Mouse (Mus musculus) cerebellum, adult 8-10 months (tissue): ENCODE measurements around the gene Zfand6.

Source experiments
- DNase-seq: peaks from one replicate; pipeline ENCODE4 v3.0.0; 2022

Zfand6 gene

DNA sequence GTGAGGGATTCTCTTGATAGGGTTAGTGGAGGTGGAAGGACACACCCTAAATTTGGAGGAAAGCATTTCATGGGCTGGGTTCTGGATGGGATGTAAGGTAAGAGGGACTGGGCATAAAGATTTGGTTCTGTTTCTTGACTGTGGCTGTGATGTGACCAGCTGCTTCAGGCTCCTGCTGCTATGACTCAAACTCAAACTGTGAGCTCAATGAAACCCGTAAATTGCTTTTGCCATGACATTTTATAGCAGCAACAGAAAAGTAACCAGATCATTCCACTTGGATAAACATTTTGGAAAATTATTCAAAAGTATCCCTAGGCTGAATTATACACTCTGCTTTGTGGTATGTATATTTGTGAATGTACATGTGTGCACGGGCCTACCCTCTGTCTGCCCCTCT is 99.1 kb downstream of the Zfand6 start:
- DNase-seq: no peak

DNA sequence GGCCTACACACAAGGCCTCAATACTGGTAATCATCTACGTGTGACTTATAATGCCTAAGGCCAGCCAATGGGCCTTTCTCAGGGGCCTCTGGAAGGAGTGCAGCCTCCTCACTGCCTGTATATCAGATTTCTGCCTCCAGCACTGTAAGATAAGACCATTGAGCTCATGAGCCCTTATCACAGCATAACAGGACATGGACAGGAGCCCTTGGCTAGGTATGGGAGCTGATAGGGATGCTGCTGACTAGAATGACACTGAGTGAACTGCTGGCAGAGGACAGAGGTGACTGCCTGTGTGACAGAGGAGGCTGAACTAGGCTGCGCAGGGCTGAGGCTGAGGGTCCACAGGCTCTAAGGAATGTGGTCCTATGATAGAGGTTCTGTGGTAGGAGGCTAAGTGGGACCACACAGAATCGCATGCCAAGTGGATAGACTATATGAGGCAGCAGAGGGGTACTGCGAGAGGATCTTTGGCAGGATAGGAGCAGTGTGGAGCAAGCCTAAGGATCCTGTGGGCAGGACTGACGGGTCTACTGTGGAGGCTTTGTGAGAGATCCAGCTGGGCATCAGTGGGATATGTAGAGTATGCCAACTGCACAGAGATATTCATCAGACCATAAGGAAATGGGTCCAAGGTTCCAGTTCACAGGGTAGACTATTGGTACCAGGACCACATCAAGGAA is 102.5 kb downstream of the Zfand6 start:
- no peak for DNase-seq

DNA sequence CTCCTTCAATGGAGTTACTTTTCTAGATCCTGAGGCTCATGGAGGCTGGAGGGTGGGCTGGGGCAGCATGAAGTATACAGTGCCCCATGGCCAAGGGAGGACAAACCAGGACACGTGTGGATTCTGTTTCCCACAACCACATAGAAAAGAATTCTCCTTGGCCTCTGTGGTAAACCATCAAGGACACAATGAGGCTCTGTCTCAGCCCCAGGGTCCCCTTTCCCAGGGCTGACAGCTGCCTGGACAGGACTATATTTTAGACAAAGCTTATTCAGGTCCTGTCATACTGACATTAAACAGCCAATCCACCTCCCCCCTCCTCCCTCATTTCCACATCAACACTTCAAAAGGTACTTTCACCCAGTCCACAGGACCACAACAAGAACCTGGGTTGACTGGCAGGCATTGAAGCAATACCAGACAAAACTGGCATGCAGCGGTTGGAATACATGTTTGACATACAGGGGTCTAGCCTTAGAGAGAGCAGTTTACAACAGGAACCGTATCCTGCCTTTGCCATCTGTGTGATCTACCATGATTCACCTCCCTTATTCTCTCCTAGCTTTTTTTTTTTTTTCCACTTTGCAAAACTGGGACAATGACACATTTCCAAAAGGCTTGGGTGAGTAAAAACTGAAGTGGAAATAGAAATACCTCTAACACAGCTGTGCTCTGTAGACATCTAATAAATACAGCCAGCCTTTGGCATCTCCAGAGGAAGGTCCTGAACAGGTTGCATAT is 103.2 kb downstream of the Zfand6 start:
- no peak for DNase-seq

DNA sequence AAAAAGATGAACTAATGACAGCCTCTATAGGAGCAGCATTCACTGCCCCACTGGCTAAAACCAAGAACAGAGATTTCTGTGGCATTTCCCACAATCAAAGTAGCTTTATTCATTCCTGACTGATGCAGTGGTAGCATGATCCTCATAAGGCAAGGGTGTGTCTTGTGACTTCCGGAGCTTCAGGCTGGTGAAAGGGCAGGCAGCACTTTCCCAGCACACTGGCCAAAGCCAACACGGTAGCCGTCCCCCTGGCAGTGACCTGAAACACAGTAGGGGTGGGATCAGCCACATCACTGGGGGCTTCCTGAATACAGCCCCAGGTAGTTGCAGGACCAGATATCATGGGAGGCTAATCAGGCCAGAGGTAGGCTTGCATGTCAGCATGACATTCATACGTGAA is 104.7 kb downstream of the Zfand6 start:
- no peak for DNase-seq

DNA sequence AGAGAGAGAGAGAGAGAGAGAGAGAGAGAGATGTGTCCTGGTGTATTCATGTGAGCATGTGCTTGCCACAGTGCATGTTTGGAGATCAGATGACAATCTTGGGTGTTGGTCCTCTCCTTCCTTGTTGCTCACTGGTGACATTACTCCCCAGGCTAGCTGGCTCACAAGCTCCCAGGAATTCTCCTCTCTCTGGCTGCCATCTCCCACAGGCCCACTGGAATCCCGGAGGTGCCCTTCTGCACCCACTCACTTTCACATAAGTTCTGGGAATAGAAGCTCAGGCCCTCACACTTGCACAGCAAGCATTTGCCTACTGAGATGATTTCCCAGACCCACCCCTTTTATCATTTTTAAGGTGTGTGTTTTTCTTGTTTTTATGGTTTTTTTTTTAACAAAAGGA is 110.0 kb downstream of the Zfand6 start:
- no peak for DNase-seq

DNA sequence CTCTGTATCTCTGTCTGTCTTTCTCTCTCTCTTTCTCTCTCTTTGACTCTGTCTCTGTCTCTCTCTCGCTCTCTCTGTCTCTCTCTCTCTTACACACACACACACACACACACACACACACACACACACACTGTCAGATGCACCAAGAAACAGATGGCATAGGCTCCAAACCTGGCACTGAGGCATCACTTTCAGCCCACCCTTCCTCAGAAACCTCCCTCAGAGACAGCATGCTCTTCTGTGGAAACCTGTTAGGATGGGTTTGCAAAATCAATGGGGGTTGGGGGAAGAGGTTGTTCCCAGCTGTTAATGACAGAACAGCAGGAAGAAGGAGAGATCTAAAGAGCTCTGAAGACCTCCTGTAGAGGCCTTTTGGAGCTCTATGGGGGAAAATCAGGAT is 110.9 kb downstream of the Zfand6 start:
- DNase-seq: no peak

DNA sequence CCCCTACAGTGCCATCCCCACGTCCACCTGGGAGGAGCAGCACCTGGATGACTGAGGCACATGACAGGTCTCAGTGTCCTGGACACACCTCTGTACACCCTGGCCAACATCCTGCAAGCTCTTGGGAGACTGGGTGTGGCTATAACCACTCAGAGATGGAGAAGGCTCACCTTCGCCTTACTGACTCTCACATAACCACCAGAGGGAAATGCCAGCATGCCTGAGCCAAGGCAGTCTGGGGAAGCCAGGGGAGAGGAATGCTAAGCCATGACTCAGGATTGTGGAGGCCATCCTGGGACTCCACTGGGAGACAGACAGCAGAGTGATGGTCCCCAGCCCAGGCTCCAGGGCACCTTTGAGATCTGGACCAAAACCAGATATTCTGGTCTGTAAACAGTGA is 112.7 kb downstream of the Zfand6 start:
- no peak for DNase-seq

DNA sequence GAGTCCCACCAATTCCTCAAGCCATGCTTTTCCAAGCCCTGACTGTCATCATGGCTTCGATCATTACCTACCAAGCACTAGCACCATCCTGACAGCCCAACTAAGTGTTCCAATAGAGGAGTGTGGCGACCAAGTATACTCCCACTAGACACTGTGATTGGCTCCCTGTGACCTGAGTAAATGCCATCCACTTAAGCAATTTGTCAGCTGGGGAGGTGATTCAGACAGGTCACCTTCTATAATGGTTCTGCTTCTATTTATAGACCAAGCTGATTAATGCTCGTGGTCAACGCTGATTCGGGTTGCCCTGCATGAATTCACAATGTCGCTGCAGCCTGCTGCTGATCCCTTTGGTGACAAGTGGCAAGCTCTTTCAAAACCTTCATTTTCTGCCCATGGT is 123.6 kb downstream of the Zfand6 start:
- no peak for DNase-seq

DNA sequence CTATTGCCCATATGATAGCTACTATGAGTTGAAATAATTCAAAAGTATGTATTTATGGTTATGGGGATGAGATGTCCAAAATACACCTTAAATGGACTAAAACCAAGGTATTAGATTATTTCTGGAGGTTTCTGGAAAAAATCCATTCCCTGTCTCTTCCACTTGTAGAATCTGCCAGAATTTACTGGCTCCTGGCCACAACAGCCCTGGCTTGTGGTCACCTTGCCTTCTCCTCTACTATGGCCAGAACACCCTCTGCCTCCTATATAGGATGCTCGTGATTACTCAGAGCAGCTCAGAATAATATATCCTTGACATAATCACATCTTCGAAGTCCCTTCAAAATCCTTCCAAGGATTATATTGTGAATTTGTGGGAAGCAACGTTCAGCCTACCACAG is 125.5 kb downstream of the Zfand6 start:
- no peak for DNase-seq
